Mouse (Mus musculus): ENCODE data around the gene H2-M2.
"Not testable (repeated sequence)": the region's sequence is repeated elsewhere in the genome, so short reads cannot be mapped to it uniquely, and the experiment has no call there.

H2-M2 gene

GRCm38 (mm10) chr17:37483452-37483851 is at the start of gene H2-M2:
H2-M2 (minus strand) TSS chr17:37483552.
- no peak for DNase-seq (ENCODE audit: low spot score)

GRCm38 (mm10) chr17:37525427-37525826 is 42.1 kb upstream of the H2-M2 start:
- DNase-seq (ENCODE audit: low spot score): not testable (repeated sequence)

GRCm38 (mm10) chr17:37524612-37525011 is 41.3 kb upstream of the H2-M2 start:
- not testable (repeated sequence) for DNase-seq (ENCODE audit: low spot score)

GRCm38 (mm10) chr17:37507730-37508129 is 24.4 kb upstream of the H2-M2 start, which contains the start of gene Olfr111:
Olfr111 (plus strand) TSS chr17:37508030.
- no peak for DNase-seq (ENCODE audit: low spot score)

- no peak for DNase-seq (ENCODE audit: low spot score)
Measured at GRCm38 (mm10) chr17:37491930-37492518, 8.7 kb upstream of the H2-M2 start, which contains the start of gene Olfr110. Olfr110 (plus strand) TSS chr17:37492468.

- DNase-seq (ENCODE audit: low spot score): no peak
Measured at GRCm38 (mm10) chr17:37458616-37459015, 24.7 kb downstream of the H2-M2 start, which contains the start of gene Olfr109. Olfr109 (plus strand) TSS chr17:37458916.

GRCm38 (mm10) chr17:37445180-37445579 is 38.2 kb downstream of the H2-M2 start, which contains the start of gene Olfr108:
Olfr108 (plus strand) TSS chr17:37445480.
- DNase-seq (ENCODE audit: low spot score): no peak

All from ovary, postnatal 10 days (tissue).